Mouse (Mus musculus): Measurements from ENCODE around the gene Cstad.
A peak's percentile ranks its signal among the peaks of the same experiment; 100 is the strongest.

Gene Cstad

GRCm38 (mm10) chr2:30657674-30658479 lies 63.0 kb downstream of the Cstad start:
- DNase-seq (ENCODE audit: extremely low read depth, low read depth), result no peak

GRCm38 (mm10) chr2:30658480-30658843 lies 63.6 kb downstream of the Cstad start:
- DNase-seq (ENCODE audit: extremely low read depth, low read depth), result peak; percentile 88

Measured in MEL-GATA-1-ER (cell line).